Mouse (Mus musculus): ENCODE data around the gene Znhit3. TPM values are rescaled to one million over a fixed set of nuclear protein-coding genes. Genes with fewer than 3 reads are reported as not detected.

The Znhit3 gene
- polyA plus RNA-seq (2014; fragmentation: Illumina TruSeq; extraction: RNeasy Lipid Tissue Mini Kit (QIAGEN cat#74804); ENCODE audit: low read depth, low replicate concordance): 5.2 TPM

DNA sequence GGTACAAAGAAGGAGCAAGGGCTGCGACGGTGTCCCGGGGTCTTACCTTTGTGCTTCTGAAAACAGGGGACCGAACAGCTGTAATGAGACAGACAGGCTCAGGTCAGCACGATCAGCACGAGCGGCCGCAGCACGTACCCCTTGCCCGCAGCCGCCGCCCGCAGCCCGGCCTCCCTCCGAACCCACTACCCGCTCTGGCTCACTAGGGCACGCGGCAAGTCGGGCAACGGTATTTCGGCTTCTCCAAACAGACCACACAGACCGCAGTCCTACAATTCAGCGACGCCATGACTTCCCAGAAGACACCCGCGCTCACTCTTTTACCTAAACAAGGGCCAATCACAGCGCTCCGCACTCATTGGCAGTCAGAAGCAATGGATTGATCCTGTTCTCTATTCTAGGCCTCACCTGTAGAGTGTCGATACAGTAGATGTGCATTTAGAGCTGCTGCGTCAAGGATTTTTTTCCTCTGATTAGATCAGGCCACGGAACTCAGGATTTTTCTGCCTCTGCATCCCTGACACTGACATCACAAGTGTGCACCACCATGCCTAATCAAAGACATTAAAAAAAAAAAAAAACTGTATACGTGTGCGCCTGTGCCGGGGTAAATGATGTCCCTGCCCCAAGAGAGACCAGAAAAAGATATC is at the start of gene Znhit3:
TSS of gene Znhit3 (minus strand) at position 314 of the 650 bp plus-strand sequence.

GRCm38 (mm10) chr11:84957591-84958270 is 41.6 kb upstream of the Znhit3 start, which contains the start of gene Car4:
Gene Car4, plus strand, starts transcription at chr11:84957786.

DNA sequence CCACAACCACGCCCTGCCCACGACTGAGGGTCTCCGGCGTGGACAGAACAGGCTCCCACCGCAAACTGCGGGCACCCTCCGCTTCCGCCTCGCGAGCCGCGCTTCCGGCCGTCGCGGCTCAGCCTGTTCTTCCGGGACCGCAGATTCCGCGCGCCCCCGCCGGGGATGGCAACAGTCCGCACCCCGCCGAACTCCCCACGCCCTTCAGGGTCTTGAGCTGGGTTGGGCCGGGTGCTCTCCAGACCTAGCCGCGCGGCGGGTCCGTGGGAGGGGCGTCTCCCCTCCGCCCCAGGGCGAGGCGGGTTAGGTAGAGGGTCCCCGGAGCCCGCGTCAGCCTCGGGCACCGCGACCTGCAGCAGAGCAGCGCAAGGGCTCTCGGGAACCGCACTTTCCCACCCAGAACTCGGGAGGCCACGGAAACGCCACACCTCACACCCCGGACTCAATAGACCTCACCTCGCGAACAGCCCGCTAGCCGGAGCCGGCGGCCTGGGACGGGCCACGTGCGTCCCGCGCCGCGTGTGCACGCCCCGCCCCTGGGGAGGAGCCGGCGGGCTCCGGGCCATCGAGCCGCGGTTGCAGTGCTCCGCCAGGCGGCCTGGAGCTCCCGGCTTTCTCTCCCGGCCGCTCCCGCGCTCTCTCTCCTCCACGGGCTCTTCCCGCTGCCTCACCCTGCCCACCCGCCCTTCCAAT is 36.2 kb downstream of the Znhit3 start, which contains the start of the genes Myo19 and Pigw:
TSS of gene Myo19 (plus strand) at position 377 of the 693 bp plus-strand sequence.
TSS of gene Pigw (minus strand) at position 514 of the 693 bp plus-strand sequence.

GRCm38 (mm10) chr11:84870337-84871043 is 45.7 kb downstream of the Znhit3 start, which contains the start of gene Ggnbp2:
Gene Ggnbp2, minus strand, starts transcription at chr11:84870817.

Other genes with a start within 250 kb of the Znhit3 start
- 0.69 TPM for gene Mrm1, start 96.9 kb downstream of the Znhit3 start, polyA plus RNA-seq (2014; fragmentation: Illumina TruSeq; extraction: RNeasy Lipid Tissue Mini Kit (QIAGEN cat#74804); ENCODE audit: low read depth, low replicate concordance)
- 11.2 TPM for gene Dhrs11, start 87.4 kb downstream of the Znhit3 start, polyA plus RNA-seq (2014; fragmentation: Illumina TruSeq; extraction: RNeasy Lipid Tissue Mini Kit (QIAGEN cat#74804); ENCODE audit: low read depth, low replicate concordance)
- 188 TPM for gene Ggnbp2, start 45.5 kb downstream of the Znhit3 start, polyA plus RNA-seq (2014; fragmentation: Illumina TruSeq; extraction: RNeasy Lipid Tissue Mini Kit (QIAGEN cat#74804); ENCODE audit: low read depth, low replicate concordance)
- gene Myo19, start 36.2 kb downstream of the Znhit3 start, polyA plus RNA-seq (2014; fragmentation: Illumina TruSeq; extraction: RNeasy Lipid Tissue Mini Kit (QIAGEN cat#74804); ENCODE audit: low read depth, low replicate concordance): 1.6 TPM
- 8.8 TPM for gene Pigw, start 36.1 kb downstream of the Znhit3 start, polyA plus RNA-seq (2014; fragmentation: Illumina TruSeq; extraction: RNeasy Lipid Tissue Mini Kit (QIAGEN cat#74804); ENCODE audit: low read depth, low replicate concordance)
- not detected for gene Car4, start 41.4 kb upstream of the Znhit3 start, polyA plus RNA-seq (2014; fragmentation: Illumina TruSeq; extraction: RNeasy Lipid Tissue Mini Kit (QIAGEN cat#74804); ENCODE audit: low read depth, low replicate concordance)
- gene Usp32, start 223.8 kb upstream of the Znhit3 start, polyA plus RNA-seq (2014; fragmentation: Illumina TruSeq; extraction: RNeasy Lipid Tissue Mini Kit (QIAGEN cat#74804); ENCODE audit: low read depth, low replicate concordance): 21.1 TPM

All from liver, adult 10 weeks (tissue).